Mouse (Mus musculus) liver, adult 2 months (tissue): ENCODE results near the gene Tmem255b.

ENCODE experiments used
- CTCF ChIP-seq: fragments of 200-500 bp; IDR thresholded peaks from 2 replicates; pipeline ENCODE4 v1.5.1; 2011; ENCODE audit warnings: low read depth, low read length, control low read depth
- POLR2A ChIP-seq: fragments of 200-500 bp; IDR thresholded peaks from 2 replicates; pipeline ENCODE4 v1.6.1; 2011; ENCODE audit warnings: low read length, control low read depth; ENCODE audit not compliant: insufficient read depth; ENCODE audit errors: extremely low read depth

DNA sequence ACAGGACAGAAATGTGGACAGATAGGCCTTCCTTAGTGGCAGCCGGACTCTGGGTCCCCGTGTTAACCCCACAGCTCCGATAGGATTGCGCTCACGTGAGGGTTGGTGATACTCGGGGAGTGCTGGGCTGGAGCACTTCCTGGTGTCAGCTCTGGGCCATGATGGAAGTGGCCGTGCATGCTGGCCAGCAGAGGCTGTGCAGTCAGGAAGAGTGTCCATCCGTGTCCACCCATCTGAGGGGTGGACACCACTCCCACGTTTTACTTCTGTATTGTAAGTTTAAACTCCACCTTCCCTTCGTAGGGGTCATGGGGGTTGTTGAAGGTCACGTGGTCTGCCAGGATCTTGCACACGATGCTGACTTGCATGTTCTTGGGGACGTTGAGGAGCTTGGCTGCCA lies 48.6 kb upstream of the Tmem255b start:
- TF ChIP-seq CTCF (no peak), POLR2A (no peak)
